Mouse (Mus musculus) embryonic facial prominence, embryonic 13.5 days (tissue): ENCODE measurements around the gene Dbp. TPM values are rescaled to one million over a fixed set of nuclear protein-coding genes. Genes with fewer than 3 reads are reported as not detected.

Experiments
- ATAC-seq: fragments of 200-750 bp; cut with Nextera tagmentation; 2 replicates; pipeline ENCODE4 v1.8.0; 2017; ENCODE audit warnings: low read depth; ENCODE audit not compliant: insufficient number of reproducible peaks, insufficient read depth, low FRiP score, low TSS enrichment
- H3K27ac ChIP-seq: fragments of 300-500 bp; sonication (generic); 2 replicates; pipeline ENCODE4 v1.5.1; 2015; ENCODE audit warnings: moderate library complexity, mild to moderate bottlenecking, inconsistent platforms
- H3K27me3 ChIP-seq: fragments of 300-500 bp; sonication (generic); 2 replicates; pipeline ENCODE4 v1.6.1; 2015; ENCODE audit warnings: mild to moderate bottlenecking, inconsistent platforms
- H3K36me3 ChIP-seq: fragments of 300-500 bp; sonication (generic); 2 replicates; pipeline ENCODE4 v1.6.1; 2015; ENCODE audit warnings: mild to moderate bottlenecking, inconsistent platforms
- H3K4me1 ChIP-seq: fragments of 300-500 bp; sonication (generic); 2 replicates; pipeline ENCODE4 v1.6.1; 2015; ENCODE audit warnings: inconsistent platforms
- H3K4me2 ChIP-seq: fragments of 300-500 bp; sonication (generic); 2 replicates; pipeline ENCODE4 v1.6.1; 2015; ENCODE audit warnings: moderate library complexity, mild to moderate bottlenecking, inconsistent platforms
- H3K4me3 ChIP-seq: fragments of 300-500 bp; sonication (generic); 2 replicates; pipeline ENCODE4 v1.5.1; 2015; ENCODE audit warnings: mild to moderate bottlenecking, inconsistent platforms
- H3K9ac ChIP-seq: fragments of 300-500 bp; sonication (generic); 2 replicates; pipeline ENCODE4 v1.6.1; 2015; ENCODE audit warnings: mild to moderate bottlenecking, inconsistent platforms
- H3K9me3 ChIP-seq: fragments of 300-500 bp; sonication (generic); 2 replicates; pipeline ENCODE4 v1.6.1; 2016; ENCODE audit warnings: inconsistent platforms
- WGBS: fragments of 180-500 bp; shearing (Covaris S2); methylation state at CpG from one replicate; pipeline ENCODE4 v1.1.7; 2015; ENCODE audit warnings: mixed read lengths; 5-methylcytosine and 5-hydroxymethylcytosine counted together
- polyA plus RNA-seq: library from polyadenylated mRNA; unstranded; fragments of >200 nt; fragmentation: Nextera tagmentation; extraction: Ambion mirVana; gene quantifications from 2 replicates; pipeline ENCODE4 v1.2.1, GENCODE M21; 2015

Gene Dbp
- polyA plus RNA-seq, 1 experiment from 2014 or later, result 10.2 TPM

- H3K4me1 ChIP-seq, result peaks cover 12% of the 10 kb centered on the region
- H3K27ac ChIP-seq, result peak overlapping the region; percentile 7; the same call in 1 of the 2 replicates
- peak overlapping the region; percentile 53 for H3K4me2 ChIP-seq
- H3K9ac ChIP-seq, result peak overlapping the region; percentile 57
- H3K36me3 ChIP-seq, result no peaks in the 10 kb centered on the region
- peak overlapping the region; percentile 21 for H3K4me3 ChIP-seq
- peaks cover 30% of the 10 kb centered on the region for H3K27me3 ChIP-seq
- no peak for ATAC-seq
- 9% methylated on average over 24 of the region's 27 CpGs for WGBS
- no peaks in the 10 kb centered on the region for H3K9me3 ChIP-seq
Observed at GRCm38 (mm10) chr7:45759400-45759799, 54.5 kb downstream of the Dbp start.

Other genes with a start within 250 kb of the Dbp start
- gene Ftl1, start 245.2 kb upstream of the Dbp start, polyA plus RNA-seq, result 5,253 and 5,612 TPM in 2 replicates
- 154 and 190 TPM in 2 replicates for gene Bax, start 238.2 kb upstream of the Dbp start, polyA plus RNA-seq
- 0.59 and 1.2 TPM in 2 replicates for gene Tulp2, start 223.2 kb upstream of the Dbp start, polyA plus RNA-seq
- gene Gm45808, start 218.3 kb upstream of the Dbp start, polyA plus RNA-seq, result not detected in 2 replicates
- gene Dhdh, start 216.3 kb upstream of the Dbp start, polyA plus RNA-seq, result 4.5 TPM in 2 replicates
- gene Nucb1, start 194.7 kb upstream of the Dbp start, polyA plus RNA-seq, result 198 and 206 TPM in 2 replicates
- 22.9 and 23.0 TPM in 2 replicates for gene Ppp1r15a, start 178.8 kb upstream of the Dbp start, polyA plus RNA-seq
- 2.9 and 3.8 TPM in 2 replicates for gene Plekha4, start 178.8 kb upstream of the Dbp start, polyA plus RNA-seq
- gene Hsd17b14, start 150.2 kb upstream of the Dbp start, polyA plus RNA-seq, result 0.25 and 0.83 TPM in 2 replicates
- 67.1 and 68.4 TPM in 2 replicates for gene Bcat2, start 134.9 kb upstream of the Dbp start, polyA plus RNA-seq
- gene Fgf21, start 89.6 kb upstream of the Dbp start, polyA plus RNA-seq, result 0.39 and 0.96 TPM in 2 replicates
- 1.9 and 2.3 TPM in 2 replicates for gene Fut1, start 87.8 kb upstream of the Dbp start, polyA plus RNA-seq
- gene Izumo1, start 83.3 kb upstream of the Dbp start, polyA plus RNA-seq, result 0.27 and 0.39 TPM in 2 replicates
- 8.0 and 8.8 TPM in 2 replicates for gene Rasip1, start 77.6 kb upstream of the Dbp start, polyA plus RNA-seq
- gene Mamstr, start 65.1 kb upstream of the Dbp start, polyA plus RNA-seq, result 5.2 and 7.8 TPM in 2 replicates
- 0.45 and 0.54 TPM in 2 replicates for gene Fut2, start 38.7 kb upstream of the Dbp start, polyA plus RNA-seq
- gene Ntn5, start 21.1 kb upstream of the Dbp start, polyA plus RNA-seq, result 5.4 and 5.7 TPM in 2 replicates
- 6.3 and 6.8 TPM in 2 replicates for gene Sec1, start 10.7 kb upstream of the Dbp start, polyA plus RNA-seq
- gene Car11, start 5.2 kb upstream of the Dbp start, polyA plus RNA-seq, result 15.2 and 17.3 TPM in 2 replicates
- gene Rpl18, start 10.4 kb downstream of the Dbp start, polyA plus RNA-seq, result 936 and 1,128 TPM in 2 replicates
- gene Sphk2, start 12.9 kb downstream of the Dbp start, polyA plus RNA-seq, result 34.4 and 34.9 TPM in 2 replicates
- 1.4 and 1.5 TPM in 2 replicates for gene Fam83e, start 16.1 kb downstream of the Dbp start, polyA plus RNA-seq
- not detected in 2 replicates for gene Spaca4, start 20.7 kb downstream of the Dbp start, polyA plus RNA-seq
- gene Lmtk3, start 78.7 kb downstream of the Dbp start, polyA plus RNA-seq, result 4.1 and 4.2 TPM in 2 replicates
- gene Sult2b1, start 79.6 kb downstream of the Dbp start, polyA plus RNA-seq, result 7.7 and 8.4 TPM in 2 replicates
- 133 and 138 TPM in 2 replicates for gene Cyth2, start 109.5 kb downstream of the Dbp start, polyA plus RNA-seq
- gene Kcnj14, start 119.7 kb downstream of the Dbp start, polyA plus RNA-seq, result 2.2 TPM in 2 replicates
- 62.7 and 74.0 TPM in 2 replicates for gene Grwd1, start 125.9 kb downstream of the Dbp start, polyA plus RNA-seq
- gene Kdelr1, start 167.7 kb downstream of the Dbp start, polyA plus RNA-seq, result 62.6 and 74.4 TPM in 2 replicates
- gene Grin2d, start 173.3 kb downstream of the Dbp start, polyA plus RNA-seq, result 0.56 and 0.72 TPM in 2 replicates
- gene Syngr4, start 191.6 kb downstream of the Dbp start, polyA plus RNA-seq, result 0.41 TPM in 1 of 2 replicates, not detected in the other
- gene Tmem143, start 191.9 kb downstream of the Dbp start, polyA plus RNA-seq, result 7.1 and 7.2 TPM in 2 replicates
- gene Emp3, start 216.3 kb downstream of the Dbp start, polyA plus RNA-seq, result 199 and 213 TPM in 2 replicates
- gene Ccdc114, start 219.0 kb downstream of the Dbp start, polyA plus RNA-seq, result 2.4 and 3.2 TPM in 2 replicates